Mouse (Mus musculus) limb, embryonic 14.5 days (tissue): Measurements from ENCODE around the gene Hmg20a. TPM values are rescaled to one million over a fixed set of nuclear protein-coding genes. Genes with fewer than 3 reads are reported as not detected.

Experiments
- ATAC-seq: fragments of 200-750 bp; cut with Nextera tagmentation; 2 replicates; pipeline ENCODE4 v1.8.0; 2017; ENCODE audit warnings: low read depth, moderate number of reproducible peaks, moderate TSS enrichment; ENCODE audit not compliant: low FRiP score
- DNase-seq: peaks from one replicate; pipeline ENCODE4 v3.0.0-alpha.2; 2015; ENCODE audit warnings: low spot score
- H3K27ac ChIP-seq: fragments of 300-500 bp; sonication (generic); replicated peaks from 2 replicates; pipeline ENCODE4 v1.5.1; 2014; ENCODE audit warnings: low read depth, mild to moderate bottlenecking, low read length, moderate library complexity, mixed read lengths
- H3K27me3 ChIP-seq: fragments of 300-500 bp; sonication (generic); 2 replicates; pipeline ENCODE4 v1.6.1; 2014; ENCODE audit warnings: low read length, mixed read lengths; ENCODE audit not compliant: control insufficient read depth, insufficient read depth
- H3K36me3 ChIP-seq: fragments of 300-500 bp; sonication (generic); 2 replicates; pipeline ENCODE4 v1.6.1; 2014; ENCODE audit warnings: mild to moderate bottlenecking, low read length, moderate library complexity, mixed read lengths; ENCODE audit not compliant: control insufficient read depth, insufficient read depth
- H3K4me1 ChIP-seq: fragments of 300-500 bp; sonication (generic); 2 replicates; pipeline ENCODE4 v1.6.1; 2014; ENCODE audit warnings: antibody characterized with exemption, low read length, mixed read lengths; ENCODE audit not compliant: control insufficient read depth, insufficient read depth
- H3K4me2 ChIP-seq: fragments of 300-500 bp; sonication (generic); replicated peaks from 2 replicates; pipeline ENCODE4 v1.6.1; 2014; ENCODE audit warnings: low read depth, mild to moderate bottlenecking, low read length, moderate library complexity; ENCODE audit not compliant: severe bottlenecking
- H3K4me3 ChIP-seq: fragments of 300-500 bp; sonication (generic); replicated peaks from 2 replicates; pipeline ENCODE4 v1.5.1; 2014; ENCODE audit warnings: low read length
- H3K9ac ChIP-seq: fragments of 300-500 bp; sonication (generic); 2 replicates; pipeline ENCODE4 v1.6.1; 2014; ENCODE audit warnings: mild to moderate bottlenecking, low read depth, low read length, moderate library complexity; ENCODE audit not compliant: severe bottlenecking
- H3K9me3 ChIP-seq: fragments of 300-500 bp; sonication (generic); 2 replicates; pipeline ENCODE4 v1.6.1; 2016; ENCODE audit warnings: low read length; ENCODE audit not compliant: control insufficient read depth
- POLR2A ChIP-seq: fragments of 200-500 bp; IDR thresholded peaks from 2 replicates; pipeline ENCODE4 v1.8.0; 2012; ENCODE audit warnings: inconsistent platforms, mild to moderate bottlenecking, moderate library complexity, borderline replicate concordance; ENCODE audit not compliant: insufficient read depth, insufficient read length; ENCODE audit errors: extremely low read depth
- WGBS: fragments of 180-500 bp; shearing (Covaris S2); extraction: QIAGEN DNeasy Blood & Tissue Kit; methylation state at CpG from one replicate; pipeline ENCODE4 v1.1.7; 2014; 5-methylcytosine and 5-hydroxymethylcytosine counted together
- polyA plus RNA-seq, 2 experiments: library from polyadenylated mRNA; depleted of rRNA in 1 of 2; stranded (reverse) in 1 of 2; unstranded in 1 of 2; fragments of >200 nt; fragmentation: Nextera tagmentation in 1 of 2; extraction: Ambion mirVana in 1 of 2; gene quantifications; 2 replicates each; pipeline versions ENCODE4 v1.2.1 to v1.2.3; 2012 to 2014

Gene Hmg20a
- polyA plus RNA-seq, 2 experiments: 58.5 to 71.5 TPM

DNA sequence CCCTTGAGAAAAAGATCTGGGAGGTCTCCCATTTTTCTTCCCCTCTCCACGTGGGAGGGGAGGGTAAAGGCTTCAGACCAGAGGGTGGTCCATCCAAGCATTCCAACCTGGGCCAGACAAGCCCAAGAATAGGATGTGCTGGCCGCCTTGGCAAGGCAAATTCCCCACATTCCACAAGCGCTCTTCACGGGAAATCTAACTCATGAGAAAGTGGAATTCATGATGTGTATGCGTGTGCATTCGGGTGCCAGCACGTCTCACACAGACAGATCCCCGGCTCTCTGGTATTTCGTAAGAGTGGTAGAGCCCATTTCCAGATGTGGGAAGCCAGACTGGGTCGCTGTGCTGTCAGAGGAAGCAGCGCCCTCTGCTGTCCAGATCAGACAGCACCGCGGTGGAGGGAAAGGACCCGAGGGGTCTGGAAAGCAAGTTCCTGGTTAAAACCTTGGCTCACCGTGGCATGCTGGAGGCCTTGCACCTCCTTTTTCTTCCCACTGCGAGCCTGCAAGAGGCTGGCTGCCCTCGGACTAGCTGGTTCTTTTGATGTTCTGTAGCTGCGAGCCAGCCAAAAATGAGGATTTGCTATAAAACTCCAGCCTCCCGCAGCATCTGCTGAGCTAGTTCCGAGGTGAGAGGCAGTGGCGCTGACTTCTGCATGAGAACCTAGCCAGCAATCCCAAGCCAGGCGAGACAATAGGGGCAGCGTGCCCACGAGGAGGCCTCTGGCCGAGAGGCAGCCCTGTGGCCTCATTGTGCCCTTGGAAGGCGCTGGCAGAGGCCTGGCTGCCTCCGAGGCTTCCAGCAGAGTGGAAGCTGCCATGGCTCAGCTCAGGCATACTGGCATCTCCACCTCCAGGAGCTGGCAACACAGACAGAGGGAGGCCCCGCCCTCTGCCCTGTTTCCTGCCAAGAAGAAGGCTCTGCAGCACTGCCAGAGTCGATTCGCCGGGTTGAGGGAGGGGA, 87.7 kb downstream of the Hmg20a start:
- H3K27ac ChIP-seq: peak overlapping the region; percentile 97
- DNase-seq (peak; percentile 94), ATAC-seq (peak; percentile 81)
- peak overlapping the region; percentile 81 for H3K4me2 ChIP-seq
- under 1% methylated on average over 31 of the region's 31 CpGs for WGBS
- H3K4me3 ChIP-seq: peak overlapping the region; percentile 35
- no peaks in the 10 kb centered on the region for H3K9me3 ChIP-seq
- H3K27me3 ChIP-seq: no peaks in the 10 kb centered on the region
- H3K9ac ChIP-seq: peak overlapping the region; percentile 55
- H3K36me3 ChIP-seq: no peaks in the 10 kb centered on the region
- peaks cover 49% of the 10 kb centered on the region for H3K4me1 ChIP-seq
- peak; percentile 72; the same call in 1 of the 2 replicates for TF ChIP-seq POLR2A

DNA sequence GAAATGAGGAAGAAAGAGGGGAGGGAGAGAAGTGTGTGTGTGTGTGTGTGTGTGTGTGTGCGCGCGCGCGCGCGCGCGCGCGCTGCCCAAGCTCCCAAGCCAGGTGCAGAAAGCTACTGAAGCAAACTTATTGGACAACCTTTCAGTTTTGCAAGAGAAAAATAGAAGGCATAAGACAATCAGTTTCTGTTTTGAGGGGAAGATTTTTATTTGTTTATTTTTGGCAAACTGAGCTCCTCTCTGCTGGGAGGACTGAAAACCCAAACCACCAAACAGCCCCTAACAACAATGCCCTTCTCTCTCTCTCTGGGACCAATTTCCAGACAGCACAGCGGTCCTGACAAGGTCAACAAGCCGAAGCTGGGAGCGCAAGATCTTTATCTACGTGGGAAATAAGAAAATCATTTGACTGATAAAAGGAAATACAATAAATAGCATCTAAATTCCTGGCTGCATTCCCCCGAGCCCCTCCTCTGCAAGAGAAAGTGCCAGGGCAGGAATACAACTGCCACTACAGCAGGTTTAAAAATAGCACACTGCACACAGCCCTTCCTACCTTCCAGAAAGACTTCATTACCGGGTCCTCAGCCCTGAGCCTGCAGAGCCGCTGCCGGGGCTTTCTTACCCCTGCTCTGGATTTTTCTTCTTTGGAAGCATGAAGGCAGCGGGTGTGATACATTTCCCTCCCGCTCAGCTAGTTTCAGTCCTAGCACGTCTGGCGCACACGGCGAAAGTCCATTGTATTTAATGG, 88.7 kb downstream of the Hmg20a start:
- peak overlapping the region; percentile 35 for H3K4me3 ChIP-seq
- WGBS: 4% methylated on average over 25 of the region's 25 CpGs
- no peak for TF ChIP-seq POLR2A

DNA sequence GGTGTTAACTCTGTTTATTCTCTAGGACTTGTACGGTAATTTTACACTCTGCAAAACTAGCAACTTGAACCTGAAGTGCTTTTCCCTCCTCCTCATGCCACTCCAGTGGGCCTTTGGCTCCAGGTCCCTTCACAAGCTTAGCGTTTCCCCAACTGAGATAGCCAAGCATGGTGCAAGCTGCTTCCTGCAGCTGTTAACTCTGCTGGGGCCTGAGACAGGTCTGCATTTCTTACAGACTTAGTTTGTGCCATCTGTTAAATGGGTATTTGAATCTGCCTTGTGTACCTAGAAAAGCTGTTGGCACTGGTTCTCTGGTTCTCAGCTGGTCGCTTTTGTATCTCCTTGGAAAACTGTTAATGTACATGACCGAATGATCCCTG, 89.3 kb downstream of the Hmg20a start:
- DNase-seq: no peak

More for the DNA sequence above, 88.7 kb downstream of the Hmg20a start:
- Histone ChIP-seq H3K27ac (peak overlapping the region; percentile 97), H3K9me3 (no peaks in the 10 kb centered on the region), H3K4me2 (peak overlapping the region; percentile 81), H3K27me3 (no peaks in the 10 kb centered on the region), H3K9ac (peak overlapping the region; percentile 55), H3K36me3 (no peaks in the 10 kb centered on the region), H3K4me1 (peaks cover 39% of the 10 kb centered on the region)
- ATAC-seq (no peak), DNase-seq (peak; percentile 67)

DNA sequence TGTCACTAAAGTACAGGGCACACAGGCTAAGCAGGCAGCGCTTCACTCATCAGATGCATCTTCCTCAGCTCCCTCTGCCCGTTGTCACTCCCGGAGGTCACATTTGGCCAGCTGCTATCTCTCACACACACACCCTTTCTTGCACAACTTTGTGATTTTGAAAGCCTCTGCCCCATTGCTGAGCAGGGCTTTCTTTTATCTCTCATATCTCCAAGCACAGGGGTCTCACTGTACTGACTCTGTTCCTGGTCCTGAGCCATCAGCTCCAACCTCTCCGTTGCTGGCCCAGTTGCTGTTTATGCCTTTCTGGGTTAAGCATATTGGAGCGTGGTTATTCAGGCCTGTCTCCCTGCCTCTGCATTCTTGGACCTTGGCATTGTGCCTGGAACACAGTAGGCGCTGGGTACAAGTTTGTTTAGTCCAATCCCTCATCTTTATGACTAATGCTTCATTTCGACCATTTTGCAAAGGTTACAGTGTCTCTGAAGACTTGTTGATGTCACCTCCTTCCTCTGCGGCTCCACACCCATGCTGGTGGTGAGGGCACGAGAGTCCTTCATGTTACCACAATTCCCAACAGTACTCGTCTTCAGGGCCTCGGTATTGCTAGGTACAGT, 90.5 kb downstream of the Hmg20a start:
- Histone ChIP-seq H3K36me3 (no peaks in the 10 kb centered on the region), H3K9me3 (no peaks in the 10 kb centered on the region), H3K27ac (no peak overlapping the region), H3K27me3 (no peaks in the 10 kb centered on the region), H3K4me1 (peaks cover 32% of the 10 kb centered on the region), H3K4me3 (no peak overlapping the region), H3K4me2 (no peak overlapping the region), H3K9ac (no peak overlapping the region)
- TF ChIP-seq POLR2A: no peak
- no peak for ATAC-seq
- 75% methylated on average over 11 of the region's 11 CpGs for WGBS
- DNase-seq: no peak

More for the DNA sequence above, 89.3 kb downstream of the Hmg20a start:
- Histone ChIP-seq H3K9me3 (no peaks in the 10 kb centered on the region), H3K27ac (peak overlapping the region; percentile 97), H3K4me3 (peak overlapping the region; percentile 35), H3K4me1 (peaks cover 34% of the 10 kb centered on the region), H3K27me3 (no peaks in the 10 kb centered on the region), H3K36me3 (no peaks in the 10 kb centered on the region), H3K9ac (peak overlapping the region; percentile 55; the same call in 1 of the 2 replicates), H3K4me2 (peak overlapping the region; percentile 81)
- no peak for ATAC-seq
- 43% methylated on average over 4 of the region's 4 CpGs for WGBS
- TF ChIP-seq POLR2A: no peak

DNA sequence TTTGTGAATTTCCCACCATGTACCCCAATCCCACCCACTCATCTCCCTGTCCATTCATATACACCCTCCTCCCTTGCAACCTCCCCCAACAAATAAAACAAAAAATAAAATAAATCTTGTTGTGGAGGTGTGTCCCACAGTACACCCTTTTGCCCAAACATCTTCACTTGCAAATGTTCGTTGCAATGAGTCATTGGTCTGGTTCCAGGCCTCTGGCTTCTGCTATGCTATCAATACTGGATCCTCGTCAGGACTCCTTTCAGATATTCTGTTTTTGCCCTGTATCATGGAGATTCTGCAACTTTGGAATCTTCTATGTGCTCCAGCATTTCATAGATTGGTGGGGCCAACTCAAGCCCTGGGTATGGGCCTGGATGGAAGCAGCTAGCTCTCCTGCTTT, 91.9 kb downstream of the Hmg20a start:
- WGBS: 83% methylated on average over 2 of the region's 2 CpGs
- ATAC-seq: no peak
- H3K4me3 ChIP-seq: no peak overlapping the region
- H3K4me2 ChIP-seq: no peak overlapping the region
- TF ChIP-seq POLR2A: no peak
- no peaks in the 10 kb centered on the region for H3K36me3 ChIP-seq
- peaks cover 23% of the 10 kb centered on the region for H3K4me1 ChIP-seq
- H3K27me3 ChIP-seq: no peaks in the 10 kb centered on the region
- H3K27ac ChIP-seq: no peak overlapping the region
- H3K9me3 ChIP-seq: no peaks in the 10 kb centered on the region
- DNase-seq: no peak
- H3K9ac ChIP-seq: no peak overlapping the region
